Mouse (Mus musculus) small intestine, adult 2 months (tissue): ENCODE data around the gene Vwa5b1.

Experiments used
- CTCF ChIP-seq: fragments of 200-500 bp; IDR thresholded peaks from 2 replicates; pipeline ENCODE4 v1.5.1; 2012; ENCODE audit warnings: low read depth, mild to moderate bottlenecking, control low read depth, inconsistent platforms, low read length, moderate library complexity, mixed read lengths; ENCODE audit not compliant: insufficient replicate concordance, insufficient read length; ENCODE audit errors: extremely low read depth
- POLR2A ChIP-seq: fragments of 200-500 bp; IDR thresholded peaks from 2 replicates; pipeline ENCODE4 v1.6.1; 2012; ENCODE audit warnings: low read depth, mild to moderate bottlenecking, control low read depth, inconsistent platforms, low read length, moderate library complexity

DNA sequence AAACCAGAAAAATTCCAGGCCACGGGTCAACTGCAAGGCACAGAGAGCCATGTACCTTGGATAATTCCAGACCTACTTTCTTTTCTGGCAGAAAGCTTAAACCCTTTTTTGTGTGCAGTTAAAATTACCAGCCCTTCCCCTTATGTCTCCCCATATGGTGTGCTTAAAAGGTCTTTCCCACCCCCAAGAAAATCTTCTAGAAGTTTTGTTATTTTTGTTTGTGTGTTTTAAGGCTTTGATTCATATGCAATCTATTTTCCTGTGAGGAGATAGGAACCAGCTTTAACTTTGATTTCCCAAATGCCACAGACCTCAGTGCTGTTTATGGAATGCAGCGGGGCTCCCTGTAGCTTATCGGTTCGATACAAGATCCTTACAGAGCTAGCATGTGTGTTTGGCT is 53.2 kb downstream of the Vwa5b1 start:
- TF ChIP-seq CTCF = no peak
- no peak for TF ChIP-seq POLR2A
